Mouse (Mus musculus) heart, embryonic 13.5 days (tissue): ENCODE measurements around the gene Hoxb6. TPM values are rescaled to one million over a fixed set of nuclear protein-coding genes. Genes with fewer than 3 reads are reported as not detected.

Experiments
- ATAC-seq: fragments of 200-750 bp; cut with Nextera tagmentation; 2 replicates; pipeline ENCODE4 v1.8.0; 2017; ENCODE audit warnings: moderate TSS enrichment; ENCODE audit not compliant: insufficient number of reproducible peaks, low FRiP score, low TSS enrichment; ENCODE audit errors: extremely low read depth
- H3K27ac ChIP-seq: fragments of 300-500 bp; sonication (generic); replicated peaks from 2 replicates; pipeline ENCODE4 v1.5.1; 2015; ENCODE audit warnings: moderate library complexity, mild to moderate bottlenecking, inconsistent platforms
- H3K27me3 ChIP-seq: fragments of 300-500 bp; sonication (generic); replicated peaks from 2 replicates; pipeline ENCODE4 v1.6.1; 2015; ENCODE audit warnings: mild to moderate bottlenecking, inconsistent platforms
- H3K36me3 ChIP-seq: fragments of 300-500 bp; sonication (generic); 2 replicates; pipeline ENCODE4 v1.6.1; 2015; ENCODE audit warnings: mild to moderate bottlenecking, inconsistent platforms
- H3K4me1 ChIP-seq: fragments of 300-500 bp; sonication (generic); 2 replicates; pipeline ENCODE4 v1.6.1; 2015; ENCODE audit warnings: inconsistent platforms
- H3K4me2 ChIP-seq: fragments of 300-500 bp; sonication (generic); 2 replicates; pipeline ENCODE4 v1.6.1; 2015; ENCODE audit warnings: inconsistent platforms, mild to moderate bottlenecking, moderate library complexity
- H3K4me3 ChIP-seq: fragments of 300-500 bp; sonication (generic); 2 replicates; pipeline ENCODE4 v1.5.1; 2015; ENCODE audit warnings: moderate library complexity, mild to moderate bottlenecking, inconsistent platforms
- H3K9ac ChIP-seq: fragments of 300-500 bp; sonication (generic); 2 replicates; pipeline ENCODE4 v1.6.1; 2015; ENCODE audit warnings: inconsistent platforms, mild to moderate bottlenecking, moderate library complexity
- H3K9me3 ChIP-seq: fragments of 300-500 bp; sonication (generic); 2 replicates; pipeline ENCODE4 v1.6.1; 2016; ENCODE audit warnings: inconsistent platforms
- WGBS: fragments of 180-500 bp; shearing (Covaris S2); methylation state at CpG from one replicate; pipeline ENCODE4 v1.1.7; 2015; ENCODE audit warnings: mixed read lengths; 5-methylcytosine and 5-hydroxymethylcytosine counted together
- polyA plus RNA-seq: library from polyadenylated mRNA; unstranded; fragments of >200 nt; fragmentation: Nextera tagmentation; extraction: Ambion mirVana; gene quantifications from 2 replicates; pipeline ENCODE4 v1.2.1, GENCODE M21; 2015

The Hoxb6 gene
- polyA plus RNA-seq, 1 experiment from 2014 or later, result 2.0 TPM

DNA sequence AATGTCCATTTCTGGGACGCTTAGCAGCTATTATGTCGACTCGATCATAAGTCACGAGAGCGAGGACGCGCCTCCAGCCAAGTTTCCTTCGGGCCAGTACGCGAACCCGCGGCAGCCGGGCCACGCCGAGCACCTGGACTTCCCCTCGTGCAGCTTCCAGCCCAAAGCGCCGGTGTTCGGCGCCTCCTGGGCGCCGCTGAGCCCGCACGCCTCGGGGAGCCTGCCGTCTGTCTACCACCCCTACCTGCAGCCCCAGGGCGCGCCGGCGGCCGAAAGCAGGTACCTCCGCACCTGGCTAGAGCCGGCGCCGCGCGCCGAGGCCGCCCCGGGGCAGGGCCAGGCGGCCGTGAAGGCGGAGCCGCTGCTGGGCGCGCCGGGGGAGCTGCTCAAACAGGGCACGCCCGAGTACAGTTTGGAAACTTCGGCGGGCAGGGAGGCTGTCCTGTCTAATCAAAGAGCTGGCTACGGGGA, 20.7 kb upstream of the Hoxb6 start:
- Histone ChIP-seq H3K4me3 (peak overlapping the region; percentile 43), H3K27ac (no peak overlapping the region), H3K27me3 (peaks cover 99% of the 10 kb centered on the region), H3K4me2 (peak overlapping the region; percentile 55), H3K36me3 (no peaks in the 10 kb centered on the region), H3K4me1 (peaks cover 19% of the 10 kb centered on the region), H3K9me3 (no peaks in the 10 kb centered on the region), H3K9ac (no peak overlapping the region)
- WGBS, result under 1% methylated on average over 52 of the region's 52 CpGs
- ATAC-seq, result 0 out of 2 replicates have a peak, but pooled peaks have one; percentile 25

DNA sequence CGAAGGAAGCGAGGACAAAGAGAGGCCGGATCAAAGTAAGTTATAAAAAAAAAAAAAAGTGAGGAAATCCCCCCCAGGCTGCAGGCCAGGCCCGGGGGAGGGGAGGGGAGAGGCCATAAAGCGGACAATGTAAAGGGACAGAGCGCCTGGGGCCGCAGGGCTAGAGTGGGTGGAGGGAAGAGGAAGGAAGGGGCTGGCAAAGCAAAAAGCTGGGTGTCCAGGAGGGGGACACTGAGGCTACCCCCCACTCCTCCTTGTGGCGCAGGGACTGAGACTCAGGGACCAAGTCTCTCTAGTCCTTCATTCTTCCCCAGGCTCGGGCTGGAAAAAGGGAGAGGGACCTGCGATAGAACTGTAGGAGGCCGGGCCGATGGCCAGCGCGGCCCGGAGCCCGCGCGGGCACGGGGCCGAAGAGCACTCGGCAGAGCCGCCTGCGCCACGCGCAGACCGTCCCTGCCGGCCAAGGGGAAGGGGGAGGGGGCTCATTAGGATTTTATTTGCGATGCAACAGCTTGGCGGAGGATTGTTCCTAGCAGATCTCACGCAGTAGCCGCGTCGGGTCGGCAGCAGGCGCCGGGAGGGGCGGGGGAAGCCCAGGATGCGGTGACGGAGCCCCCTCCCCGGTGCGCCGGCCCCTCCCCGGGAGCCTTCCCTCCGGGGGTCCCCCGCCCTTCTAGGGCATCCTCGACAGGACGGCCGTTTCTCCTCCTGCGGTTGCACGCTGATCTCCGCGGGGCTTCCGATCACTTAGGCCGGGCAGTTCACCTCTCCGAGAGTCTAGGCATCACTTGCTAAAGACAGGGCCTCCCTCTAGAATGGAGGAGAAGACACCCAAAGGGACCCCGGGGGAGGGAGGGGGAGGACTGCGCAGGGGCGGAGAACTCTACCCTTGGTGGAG, 20.0 kb upstream of the Hoxb6 start:
- H3K4me3 ChIP-seq, result peak overlapping the region; percentile 43
- H3K4me2 ChIP-seq, result peak overlapping the region; percentile 55
- under 1% methylated on average over 58 of the region's 58 CpGs for WGBS
- H3K9me3 ChIP-seq, result no peaks in the 10 kb centered on the region
- no peak overlapping the region for H3K9ac ChIP-seq
- no peak for ATAC-seq
- peaks cover 19% of the 10 kb centered on the region for H3K4me1 ChIP-seq
- H3K27ac ChIP-seq, result no peak overlapping the region
- no peaks in the 10 kb centered on the region for H3K36me3 ChIP-seq
- peaks cover 99% of the 10 kb centered on the region for H3K27me3 ChIP-seq

DNA sequence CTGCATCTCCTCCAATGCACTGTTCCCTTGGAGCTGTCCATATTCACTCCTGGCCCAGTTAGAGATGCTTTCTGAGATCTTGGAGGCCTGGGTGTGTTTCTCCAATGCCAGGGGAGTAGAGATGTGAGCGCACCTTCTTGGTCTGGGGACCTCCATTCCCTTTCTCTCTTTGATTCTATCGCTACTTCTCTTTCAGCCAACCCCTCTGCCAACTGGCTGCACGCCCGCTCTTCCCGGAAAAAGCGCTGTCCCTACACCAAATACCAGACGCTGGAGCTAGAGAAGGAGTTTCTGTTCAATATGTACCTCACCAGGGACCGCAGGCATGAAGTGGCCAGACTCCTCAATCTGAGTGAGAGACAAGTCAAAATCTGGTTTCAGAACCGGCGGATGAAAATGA, 17.8 kb upstream of the Hoxb6 start:
- no peaks in the 10 kb centered on the region for H3K9me3 ChIP-seq
- 5% methylated on average over 10 of the region's 10 CpGs for WGBS
- no peak for ATAC-seq
- H3K4me1 ChIP-seq, result peaks cover 19% of the 10 kb centered on the region
- H3K4me2 ChIP-seq, result no peak overlapping the region
- H3K9ac ChIP-seq, result no peak overlapping the region
- H3K36me3 ChIP-seq, result no peaks in the 10 kb centered on the region
- no peak overlapping the region for H3K4me3 ChIP-seq
- peaks cover 100% of the 10 kb centered on the region for H3K27me3 ChIP-seq
- H3K27ac ChIP-seq, result no peak overlapping the region

DNA sequence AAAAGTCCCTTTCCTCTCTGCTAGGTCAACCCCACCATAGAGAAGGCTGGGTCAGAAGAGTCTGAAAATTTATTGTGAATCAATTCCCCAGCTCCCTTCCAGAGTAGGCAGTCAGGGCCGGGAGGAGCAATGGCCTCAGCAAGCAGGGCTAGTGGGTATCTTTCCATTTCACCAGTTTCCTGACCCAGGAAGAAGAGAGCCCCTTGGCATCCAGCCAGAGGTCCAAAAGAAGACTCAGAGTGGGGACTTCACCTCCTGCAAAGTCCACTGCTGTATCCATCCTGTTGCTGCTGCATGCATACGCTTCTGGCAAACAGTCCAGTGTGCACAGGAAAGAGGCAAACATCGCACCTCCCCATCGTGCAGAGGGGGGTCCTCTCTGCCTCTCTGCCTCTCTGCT, 16.4 kb upstream of the Hoxb6 start:
- no peak overlapping the region for H3K4me3 ChIP-seq
- peaks cover 100% of the 10 kb centered on the region for H3K27me3 ChIP-seq
- no peak overlapping the region for H3K27ac ChIP-seq
- ATAC-seq, result no peak
- H3K9me3 ChIP-seq, result no peaks in the 10 kb centered on the region
- no peak overlapping the region for H3K9ac ChIP-seq
- WGBS, result 5% methylated on average over 4 of the region's 4 CpGs
- H3K4me1 ChIP-seq, result peaks cover 17% of the 10 kb centered on the region
- H3K36me3 ChIP-seq, result no peaks in the 10 kb centered on the region
- no peak overlapping the region for H3K4me2 ChIP-seq

DNA sequence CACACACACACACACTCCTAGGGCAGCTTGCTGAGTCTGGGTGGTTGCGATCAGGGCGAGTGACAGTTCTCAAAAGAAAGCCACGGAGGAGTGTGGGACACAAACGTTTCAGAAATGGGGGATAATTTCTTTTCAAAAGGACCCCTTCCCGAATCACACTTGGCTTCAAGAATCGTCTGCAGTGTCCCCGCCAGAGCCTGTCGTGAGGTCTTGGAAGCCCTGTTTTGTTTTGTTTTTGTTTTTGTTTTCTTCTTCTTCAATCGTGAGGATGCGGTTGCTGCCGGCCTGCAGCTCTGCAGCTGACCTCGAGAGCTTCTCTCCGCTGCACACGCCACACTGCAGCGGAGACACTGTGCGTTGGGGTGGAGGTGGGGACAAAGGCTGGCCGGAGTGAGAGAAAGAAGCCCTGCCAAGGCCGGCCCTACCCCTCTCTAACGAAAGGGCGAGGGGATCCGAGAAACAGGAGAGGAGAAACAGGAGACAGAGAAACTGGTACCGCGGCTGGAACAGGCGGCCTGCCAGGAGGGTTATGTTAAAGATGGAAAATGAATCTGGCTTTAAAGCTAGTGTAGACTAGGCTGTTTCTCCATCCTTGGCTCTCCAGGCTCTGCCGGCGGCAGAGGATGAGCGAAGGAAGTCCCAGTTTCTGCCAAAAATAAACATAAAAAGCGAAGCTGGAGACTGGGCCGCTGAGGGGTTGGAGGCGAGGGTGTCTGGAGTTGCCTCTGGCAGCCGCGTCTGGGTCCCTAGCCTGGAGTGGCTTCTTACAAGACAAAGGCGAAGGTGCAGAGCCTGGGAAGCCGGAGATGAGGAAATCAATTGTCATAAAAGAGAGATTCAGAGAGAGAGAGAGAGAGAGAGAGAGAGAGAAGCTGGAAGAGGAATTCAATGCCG, 14.9 kb upstream of the Hoxb6 start:
- Histone ChIP-seq H3K9me3 (no peaks in the 10 kb centered on the region), H3K4me1 (peaks cover 2% of the 10 kb centered on the region), H3K4me3 (peak overlapping the region; percentile 3; the same call in 1 of the 2 replicates), H3K9ac (no peak overlapping the region), H3K4me2 (no peak overlapping the region), H3K27ac (no peak overlapping the region), H3K36me3 (no peaks in the 10 kb centered on the region), H3K27me3 (peaks cover 100% of the 10 kb centered on the region)
- ATAC-seq, result no peak
- WGBS, result 1% methylated on average over 35 of the region's 35 CpGs

DNA sequence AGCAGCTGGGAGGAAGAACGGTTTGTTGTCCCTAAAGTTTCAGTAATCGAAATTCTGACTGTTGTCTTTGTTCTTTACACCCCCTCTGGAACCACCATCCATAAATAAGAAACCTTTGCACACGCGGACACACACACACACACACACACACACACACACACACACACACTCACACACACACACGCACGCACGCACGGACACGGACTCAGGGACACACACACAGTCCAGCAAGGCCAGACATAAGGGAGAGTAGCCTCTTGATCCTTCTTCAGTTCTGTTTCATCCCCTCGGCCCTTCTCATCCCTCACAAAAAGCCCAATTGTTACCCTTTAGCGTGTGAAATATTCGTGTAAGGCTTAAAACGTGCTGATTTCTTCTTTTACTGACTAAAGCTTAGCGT, 14.0 kb upstream of the Hoxb6 start:
- no peak overlapping the region for H3K9ac ChIP-seq
- no peak overlapping the region for H3K4me3 ChIP-seq
- no peak overlapping the region for H3K27ac ChIP-seq
- peaks cover 100% of the 10 kb centered on the region for H3K27me3 ChIP-seq
- WGBS, result 20% methylated on average over 14 of the region's 14 CpGs
- ATAC-seq, result no peak
- no peak overlapping the region for H3K4me2 ChIP-seq
- peaks cover 5% of the 10 kb centered on the region; the same call in 1 of the 2 replicates for H3K4me1 ChIP-seq
- H3K9me3 ChIP-seq, result no peaks in the 10 kb centered on the region
- H3K36me3 ChIP-seq, result no peaks in the 10 kb centered on the region

DNA sequence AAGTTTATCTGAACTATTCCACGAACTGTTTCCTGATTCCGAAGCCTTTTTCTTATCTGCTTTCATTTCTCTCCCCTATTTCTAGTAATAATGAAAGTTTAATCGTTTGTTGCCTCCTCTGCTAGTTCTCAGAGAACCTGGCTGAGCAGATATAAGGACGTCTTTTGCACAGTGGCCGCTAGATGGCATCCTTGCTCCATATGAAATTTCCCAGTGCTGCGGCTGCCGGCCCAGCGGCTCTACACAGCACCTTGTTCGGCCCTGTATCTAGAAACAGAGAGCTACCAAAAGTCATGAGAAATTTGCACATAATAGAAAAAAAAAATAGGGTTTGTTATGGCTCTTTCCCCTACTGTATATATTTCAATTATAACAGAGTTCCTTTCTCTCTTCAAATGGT, 13.5 kb upstream of the Hoxb6 start:
- Histone ChIP-seq H3K4me3 (no peak overlapping the region), H3K9me3 (no peaks in the 10 kb centered on the region), H3K9ac (no peak overlapping the region), H3K4me2 (no peak overlapping the region), H3K4me1 (peaks cover 5% of the 10 kb centered on the region; the same call in 1 of the 2 replicates), H3K27me3 (peaks cover 100% of the 10 kb centered on the region), H3K36me3 (no peaks in the 10 kb centered on the region), H3K27ac (no peak overlapping the region)
- ATAC-seq, result no peak
- under 1% methylated on average over 9 of the region's 9 CpGs for WGBS

DNA sequence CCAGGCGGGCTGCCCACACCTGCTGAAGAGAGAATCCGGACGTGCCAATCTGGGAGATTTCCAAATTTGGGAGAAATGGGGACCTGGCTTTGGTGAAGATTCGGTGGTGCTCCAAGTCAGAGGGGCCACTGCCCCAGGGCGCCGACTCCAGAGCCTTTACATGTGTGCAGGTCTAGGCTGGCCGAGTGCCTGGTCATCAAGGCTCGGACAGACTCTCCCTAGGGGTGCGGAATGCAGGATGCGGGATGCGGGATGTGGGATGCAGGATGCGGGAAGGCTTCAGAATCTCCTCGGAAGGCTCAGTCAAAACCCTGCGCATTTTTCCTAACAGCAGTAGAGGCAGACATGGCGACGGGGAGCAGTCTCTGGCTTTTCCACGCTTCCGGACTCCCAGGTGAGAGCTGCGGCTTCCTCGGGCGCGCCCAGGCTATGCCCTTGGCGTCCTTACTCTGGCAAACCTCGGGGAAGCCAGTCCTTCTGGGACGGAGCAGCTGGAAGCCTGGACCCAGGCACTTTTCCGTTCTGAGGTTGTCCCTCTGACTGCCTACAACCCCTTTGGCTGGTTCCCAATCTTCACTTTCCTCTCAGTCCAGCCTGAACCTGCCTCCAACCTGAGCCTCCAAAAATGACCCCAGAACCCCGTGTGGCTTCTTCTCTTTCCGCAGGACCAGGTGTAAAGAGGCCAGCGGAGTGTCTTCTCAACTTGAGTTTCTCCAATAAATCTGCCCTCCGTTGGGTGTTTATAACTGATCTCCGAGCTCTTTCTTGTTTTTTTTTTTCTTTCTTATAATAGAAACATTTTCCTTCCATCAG, 12.6 kb upstream of the Hoxb6 start:
- no peak overlapping the region for H3K4me3 ChIP-seq
- no peak overlapping the region for H3K4me2 ChIP-seq
- no peaks in the 10 kb centered on the region for H3K36me3 ChIP-seq
- H3K27me3 ChIP-seq, result peaks cover 100% of the 10 kb centered on the region
- WGBS, result 3% methylated on average over 31 of the region's 31 CpGs
- H3K9me3 ChIP-seq, result no peaks in the 10 kb centered on the region
- no peak for ATAC-seq
- H3K4me1 ChIP-seq, result peaks cover 13% of the 10 kb centered on the region
- H3K9ac ChIP-seq, result no peak overlapping the region
- H3K27ac ChIP-seq, result no peak overlapping the region

DNA sequence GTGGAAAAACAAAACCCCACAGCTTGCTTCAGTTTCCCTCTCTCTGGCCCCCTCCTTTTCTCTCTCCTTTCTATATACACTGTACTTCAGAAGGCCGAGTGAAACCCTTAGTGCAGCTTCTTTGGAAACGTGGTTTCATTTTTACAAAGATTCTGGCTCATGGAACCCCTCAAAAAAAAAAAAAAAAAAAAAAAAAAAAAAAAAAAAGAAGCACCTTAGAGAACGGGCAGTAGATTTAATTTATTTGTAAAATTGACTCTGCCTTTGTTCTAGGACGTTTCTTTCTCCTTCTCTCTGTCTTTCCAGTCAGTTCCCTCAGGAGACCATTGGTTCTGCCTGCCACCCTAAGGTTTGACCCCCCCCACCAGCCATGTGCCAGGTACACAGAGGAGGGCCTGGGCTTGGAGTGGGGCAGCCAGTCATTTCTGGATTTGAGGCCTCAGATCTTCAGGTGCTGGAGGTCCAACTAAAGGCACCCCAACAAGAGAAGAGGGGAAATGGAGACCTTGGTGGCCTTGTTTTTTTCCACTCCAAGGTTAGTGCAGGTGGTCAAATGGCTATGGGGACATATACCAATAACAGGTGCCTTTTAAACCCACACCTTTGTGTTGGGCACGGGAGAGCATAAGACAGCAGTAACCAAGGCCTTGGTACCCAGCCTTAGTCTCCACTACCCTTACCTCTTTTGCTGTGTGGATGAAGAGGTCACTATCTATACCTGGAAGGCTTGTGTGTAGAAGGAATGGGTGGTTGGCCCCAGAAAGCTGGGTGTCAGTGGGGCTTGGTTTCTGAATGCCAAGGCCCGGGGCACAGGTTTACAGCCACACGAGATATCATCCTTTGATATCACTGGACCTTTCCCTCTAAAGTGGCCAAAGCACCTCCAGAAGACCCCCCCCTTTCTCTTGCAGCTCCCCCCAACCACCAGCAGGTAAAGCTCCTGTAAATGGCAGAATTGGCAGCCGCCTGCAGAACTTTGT, 11.6 kb upstream of the Hoxb6 start:
- H3K27ac ChIP-seq, result no peak overlapping the region
- H3K9me3 ChIP-seq, result no peaks in the 10 kb centered on the region
- no peak for ATAC-seq
- no peak overlapping the region for H3K9ac ChIP-seq
- WGBS, result 12% methylated on average over 8 of the region's 8 CpGs
- no peak overlapping the region for H3K4me3 ChIP-seq
- peaks cover 100% of the 10 kb centered on the region for H3K27me3 ChIP-seq
- no peak overlapping the region for H3K4me2 ChIP-seq
- H3K4me1 ChIP-seq, result peaks cover 15% of the 10 kb centered on the region
- H3K36me3 ChIP-seq, result no peaks in the 10 kb centered on the region

DNA sequence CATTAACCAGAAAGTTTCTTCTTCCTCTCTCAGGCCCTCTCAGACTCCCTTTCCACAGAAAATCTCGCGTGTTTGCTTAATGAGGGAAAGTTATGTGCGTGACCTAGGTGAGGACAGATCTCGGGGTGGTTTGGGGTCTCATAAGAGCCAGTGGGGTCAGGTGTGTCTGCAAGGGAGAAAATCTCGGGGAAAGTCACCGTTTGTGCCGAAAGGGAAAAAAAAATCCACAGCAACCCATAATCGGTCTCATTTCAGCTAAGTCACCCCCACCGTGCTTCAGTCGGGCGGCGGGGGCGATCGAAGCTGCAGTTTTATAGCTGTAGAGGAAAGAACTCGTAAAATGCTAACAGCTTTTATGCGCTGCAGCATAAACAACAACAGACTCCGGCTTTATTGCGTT, 10.9 kb upstream of the Hoxb6 start:
- H3K36me3 ChIP-seq, result no peaks in the 10 kb centered on the region
- H3K4me1 ChIP-seq, result peaks cover 15% of the 10 kb centered on the region
- no peak overlapping the region for H3K4me2 ChIP-seq
- no peaks in the 10 kb centered on the region for H3K9me3 ChIP-seq
- no peak overlapping the region for H3K9ac ChIP-seq
- no peak overlapping the region for H3K27ac ChIP-seq
- ATAC-seq, result no peak
- WGBS, result 4% methylated on average over 18 of the region's 18 CpGs
- H3K27me3 ChIP-seq, result peaks cover 100% of the 10 kb centered on the region
- no peak overlapping the region for H3K4me3 ChIP-seq
